Mouse (Mus musculus): ENCODE measurements around the gene Nutm1.

DNA sequence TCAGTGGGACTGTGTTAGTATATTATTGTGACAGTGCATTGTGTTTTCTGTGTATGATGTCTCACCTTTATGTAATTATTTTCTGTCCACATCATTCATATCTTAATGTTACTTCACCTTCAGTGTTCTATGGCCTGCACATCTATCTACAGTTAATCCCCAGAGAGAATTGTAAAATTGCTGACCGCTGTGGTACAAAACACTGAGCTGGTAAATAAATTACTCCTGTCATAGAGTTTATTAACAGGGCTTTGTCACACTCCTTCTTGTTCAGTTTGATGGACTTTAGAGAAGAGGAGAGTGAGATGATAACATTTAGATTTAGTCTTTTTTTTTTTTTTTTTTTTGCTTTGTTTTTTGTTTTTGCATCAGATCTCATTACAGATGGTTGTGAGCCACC is 23.8 kb upstream of the Nutm1 start:
- TF ChIP-seq CTCF (IDR thresholded peaks at IDR 0.05; ENCODE audit: low read depth) (no peak), EP300 (IDR thresholded peaks at IDR 0.05; ENCODE audit: low read depth) (no peak)
